Mouse (Mus musculus): ENCODE measurements at regions not wholly inside any gene's neighbourhood (a gene's known extent, or its start where the extent isn't known, plus 50 kb on each side); places are given as distances from the start of the nearest gene placed in this dataset.
"Not testable (repeated sequence)": the region's sequence is repeated elsewhere in the genome, so short reads cannot be mapped to it uniquely, and the experiment has no call there.

- H3K4me3 ChIP-seq (replicated peaks; ENCODE audit: low read length): no peak overlapping the region
- TF ChIP-seq POU5F1 (IDR thresholded peaks at IDR 0.05; ENCODE audit: borderline replicate concordance, low read length): no peak
- no peak for TF ChIP-seq CTCF (conservative IDR thresholded peaks at IDR 0.05; ENCODE audit: low read length)
- TF ChIP-seq NANOG (IDR thresholded peaks at IDR 0.05; ENCODE audit: borderline replicate concordance, low read length): no peak
- H3K27me3 ChIP-seq (ENCODE audit: insufficient read depth, low read length): no peaks in the 10 kb centered on the region
- no peaks in the 10 kb centered on the region for H3K9me3 ChIP-seq (ENCODE audit: low read length)
- no peaks in the 10 kb centered on the region for H3K36me3 ChIP-seq (ENCODE audit: insufficient read depth, low read length)
- H3K4me1 ChIP-seq (replicated peaks; ENCODE audit: low read depth, low read length): no peaks in the 10 kb centered on the region
Observed at GRCm38 (mm10) chr14:46594151-46594550, 166.2 kb upstream of the Cdkn3 start.

GRCm38 (mm10) chr14:46591753-46592359 is 168.5 kb upstream of the Cdkn3 start:
- Histone ChIP-seq H3K36me3 (ENCODE audit: insufficient read depth, low read length) (no peaks in the 10 kb centered on the region), H3K27me3 (ENCODE audit: insufficient read depth, low read length) (no peaks in the 10 kb centered on the region), H3K4me3 (replicated peaks; ENCODE audit: low read length) (no peak overlapping the region), H3K4me1 (replicated peaks; ENCODE audit: low read depth, low read length) (no peaks in the 10 kb centered on the region), H3K9me3 (ENCODE audit: low read length) (no peaks in the 10 kb centered on the region)
- TF ChIP-seq NANOG (IDR thresholded peaks at IDR 0.05; ENCODE audit: borderline replicate concordance, low read length): no peak
- TF ChIP-seq POU5F1 (IDR thresholded peaks at IDR 0.05; ENCODE audit: borderline replicate concordance, low read length): no peak
- no peak for TF ChIP-seq CTCF (conservative IDR thresholded peaks at IDR 0.05; ENCODE audit: low read length)

- Histone ChIP-seq H3K36me3 (ENCODE audit: insufficient read depth, low read length) (no peaks in the 10 kb centered on the region), H3K9me3 (ENCODE audit: low read length) (no peaks in the 10 kb centered on the region), H3K4me3 (replicated peaks; ENCODE audit: low read length) (no peak overlapping the region), H3K27me3 (ENCODE audit: insufficient read depth, low read length) (no peaks in the 10 kb centered on the region), H3K4me1 (replicated peaks; ENCODE audit: low read depth, low read length) (no peaks in the 10 kb centered on the region)
- no peak for TF ChIP-seq CTCF (conservative IDR thresholded peaks at IDR 0.05; ENCODE audit: low read length)
- TF ChIP-seq NANOG (IDR thresholded peaks at IDR 0.05; ENCODE audit: borderline replicate concordance, low read length): no peak
- no peak for TF ChIP-seq POU5F1 (IDR thresholded peaks at IDR 0.05; ENCODE audit: borderline replicate concordance, low read length)
Observed at GRCm38 (mm10) chr14:46591211-46591610, 169.1 kb upstream of the Cdkn3 start.

DNA sequence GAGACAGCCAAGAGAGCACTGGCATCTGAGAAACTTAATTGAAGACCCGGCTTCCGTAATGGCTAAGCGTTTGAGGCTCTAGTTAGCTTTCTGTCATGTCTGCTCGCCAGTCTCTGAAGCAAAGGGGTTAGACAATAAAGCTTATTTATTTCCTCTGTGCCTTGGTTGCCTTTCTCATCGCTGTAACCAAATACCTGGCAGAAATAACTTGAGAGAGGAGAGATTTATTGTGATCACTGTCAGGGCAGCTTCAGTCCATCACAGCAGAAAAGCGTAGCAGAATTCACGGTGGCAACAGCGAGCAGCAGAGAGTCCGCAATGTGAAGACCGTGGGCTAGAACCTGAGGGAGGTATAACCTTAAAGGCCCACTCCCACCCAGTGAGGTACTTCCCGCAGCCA is 174.2 kb upstream of the Cdkn3 start:
- Histone ChIP-seq H3K9me3 (ENCODE audit: low read length) (no peaks in the 10 kb centered on the region), H3K36me3 (ENCODE audit: insufficient read depth, low read length) (no peaks in the 10 kb centered on the region), H3K4me3 (replicated peaks; ENCODE audit: low read length) (no peak overlapping the region), H3K4me1 (replicated peaks; ENCODE audit: low read depth, low read length) (no peaks in the 10 kb centered on the region), H3K27me3 (ENCODE audit: insufficient read depth, low read length) (no peaks in the 10 kb centered on the region)
- no peak for TF ChIP-seq NANOG (IDR thresholded peaks at IDR 0.05; ENCODE audit: borderline replicate concordance, low read length)
- no peak for TF ChIP-seq POU5F1 (IDR thresholded peaks at IDR 0.05; ENCODE audit: borderline replicate concordance, low read length)
- no peak for TF ChIP-seq CTCF (conservative IDR thresholded peaks at IDR 0.05; ENCODE audit: low read length)

GRCm38 (mm10) chr14:46578051-46579000 is 182.0 kb upstream of the Cdkn3 start:
- Histone ChIP-seq H3K4me3 (replicated peaks; ENCODE audit: low read length) (no peak overlapping the region), H3K9me3 (ENCODE audit: low read length) (no peaks in the 10 kb centered on the region), H3K4me1 (replicated peaks; ENCODE audit: low read depth, low read length) (peaks cover 6% of the 10 kb centered on the region; the same call in 1 of the 2 replicates), H3K36me3 (ENCODE audit: insufficient read depth, low read length) (no peaks in the 10 kb centered on the region), H3K27me3 (ENCODE audit: insufficient read depth, low read length) (no peaks in the 10 kb centered on the region)
- no peak for TF ChIP-seq NANOG (IDR thresholded peaks at IDR 0.05; ENCODE audit: borderline replicate concordance, low read length)
- TF ChIP-seq POU5F1 (IDR thresholded peaks at IDR 0.05; ENCODE audit: borderline replicate concordance, low read length): no peak
- TF ChIP-seq CTCF (conservative IDR thresholded peaks at IDR 0.05; ENCODE audit: low read length): no peak

DNA sequence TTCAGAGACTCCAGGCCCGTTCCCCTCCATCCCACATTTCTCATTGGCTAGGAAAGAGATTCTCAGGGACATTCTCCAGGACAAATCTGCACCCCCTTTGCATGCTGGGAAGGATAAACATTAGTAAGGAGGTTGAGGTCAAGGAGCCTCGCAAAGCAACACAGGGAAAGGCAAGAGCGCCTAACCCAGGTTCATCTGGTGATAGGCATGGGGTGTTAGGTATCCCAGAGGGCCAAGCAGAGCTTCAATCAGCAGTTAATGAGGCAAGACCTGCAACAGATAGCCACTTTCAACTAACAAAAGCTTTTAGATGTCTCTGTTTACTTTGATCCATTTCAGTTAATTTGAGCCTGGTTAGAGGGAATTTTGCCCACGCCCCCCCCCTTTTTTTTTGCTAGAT is 184.5 kb upstream of the Cdkn3 start:
- no peaks in the 10 kb centered on the region for H3K27me3 ChIP-seq (ENCODE audit: insufficient read depth, low read length)
- H3K4me3 ChIP-seq (replicated peaks; ENCODE audit: low read length): no peak overlapping the region
- no peak for TF ChIP-seq NANOG (IDR thresholded peaks at IDR 0.05; ENCODE audit: borderline replicate concordance, low read length)
- no peak for TF ChIP-seq CTCF (conservative IDR thresholded peaks at IDR 0.05; ENCODE audit: low read length)
- no peak for TF ChIP-seq POU5F1 (IDR thresholded peaks at IDR 0.05; ENCODE audit: borderline replicate concordance, low read length)
- peaks cover 6% of the 10 kb centered on the region; the same call in 1 of the 2 replicates for H3K4me1 ChIP-seq (replicated peaks; ENCODE audit: low read depth, low read length)
- H3K36me3 ChIP-seq (ENCODE audit: insufficient read depth, low read length): no peaks in the 10 kb centered on the region
- no peaks in the 10 kb centered on the region for H3K9me3 ChIP-seq (ENCODE audit: low read length)

DNA sequence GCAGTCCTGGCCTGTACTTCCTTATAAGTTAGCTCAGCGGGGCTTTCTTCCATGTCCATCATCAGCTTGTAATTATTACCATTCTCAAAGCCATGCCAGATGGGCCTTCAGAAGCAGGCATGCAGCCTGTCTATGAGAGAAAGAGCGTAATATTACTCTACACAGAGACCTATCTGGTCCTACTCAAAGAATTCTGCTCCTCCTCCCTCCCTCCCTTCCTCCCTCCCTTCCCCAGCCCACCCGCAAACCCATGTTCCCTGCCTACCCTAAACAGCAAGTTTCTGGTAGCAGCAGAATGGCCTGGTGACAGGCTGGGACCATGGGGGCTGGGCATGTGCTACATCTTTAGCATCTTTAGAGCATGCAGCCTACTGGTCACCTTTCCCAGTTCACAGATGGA is 184.9 kb upstream of the Cdkn3 start:
- Histone ChIP-seq H3K4me3 (replicated peaks; ENCODE audit: low read length) (no peak overlapping the region), H3K36me3 (ENCODE audit: insufficient read depth, low read length) (no peaks in the 10 kb centered on the region), H3K9me3 (ENCODE audit: low read length) (no peaks in the 10 kb centered on the region), H3K4me1 (replicated peaks; ENCODE audit: low read depth, low read length) (peaks cover 6% of the 10 kb centered on the region; the same call in 1 of the 2 replicates), H3K27me3 (ENCODE audit: insufficient read depth, low read length) (no peaks in the 10 kb centered on the region)
- TF ChIP-seq POU5F1 (IDR thresholded peaks at IDR 0.05; ENCODE audit: borderline replicate concordance, low read length) (no peak), CTCF (conservative IDR thresholded peaks at IDR 0.05; ENCODE audit: low read length) (no peak), NANOG (IDR thresholded peaks at IDR 0.05; ENCODE audit: borderline replicate concordance, low read length) (no peak)

GRCm38 (mm10) chr14:46573401-46573800 is 182.9 kb upstream of the Bmp4 start:
- H3K27me3 ChIP-seq (ENCODE audit: insufficient read depth, low read length): no peaks in the 10 kb centered on the region
- no peaks in the 10 kb centered on the region for H3K36me3 ChIP-seq (ENCODE audit: insufficient read depth, low read length)
- H3K9me3 ChIP-seq (ENCODE audit: low read length): no peaks in the 10 kb centered on the region
- H3K4me3 ChIP-seq (replicated peaks; ENCODE audit: low read length): no peak overlapping the region
- 0 out of 2 replicates have a peak, but pooled peaks cover 3% of the 10 kb centered on the region for H3K4me1 ChIP-seq (replicated peaks; ENCODE audit: low read depth, low read length)
- TF ChIP-seq CTCF (conservative IDR thresholded peaks at IDR 0.05; ENCODE audit: low read length) (no peak), NANOG (IDR thresholded peaks at IDR 0.05; ENCODE audit: borderline replicate concordance, low read length) (no peak), POU5F1 (IDR thresholded peaks at IDR 0.05; ENCODE audit: borderline replicate concordance, low read length) (no peak)

GRCm38 (mm10) chr14:46572972-46573371 is 182.5 kb upstream of the Bmp4 start:
- H3K27me3 ChIP-seq (ENCODE audit: insufficient read depth, low read length); H3K4me1 ChIP-seq (replicated peaks; ENCODE audit: low read depth, low read length); H3K36me3 ChIP-seq (ENCODE audit: insufficient read depth, low read length); H3K9me3 ChIP-seq (ENCODE audit: low read length); H3K4me3 ChIP-seq (replicated peaks; ENCODE audit: low read length): not testable (repeated sequence)

Measured in E14TG2a.4 (cell line).